Mouse (Mus musculus): Measurements from ENCODE around the gene March9.

DNA sequence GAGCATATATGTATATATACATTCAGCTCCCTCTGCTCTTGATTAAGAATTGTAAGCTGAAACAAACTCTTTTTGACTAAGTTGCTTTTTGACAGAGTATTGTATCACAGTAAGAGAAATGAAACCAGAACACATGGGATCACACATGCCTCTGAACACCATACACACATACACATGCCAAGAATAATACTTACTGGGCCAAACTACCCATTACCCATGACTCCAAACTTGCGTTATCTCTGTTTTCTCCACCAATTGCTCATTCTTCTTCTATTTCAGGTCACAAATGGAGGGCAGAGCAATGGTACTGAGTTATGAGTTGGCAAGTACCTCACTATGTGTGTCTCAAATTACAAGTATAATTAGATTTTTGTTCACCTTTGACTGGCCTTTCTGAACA is 14.0 kb upstream of the March9 start:
- TF ChIP-seq CTCF (conservative IDR thresholded peaks at IDR 0.05; ENCODE audit: low read length) (no peak), NANOG (IDR thresholded peaks at IDR 0.05; ENCODE audit: borderline replicate concordance, low read length) (no peak), POU5F1 (IDR thresholded peaks at IDR 0.05; ENCODE audit: borderline replicate concordance, low read length) (no peak)

Measured in E14TG2a.4 (cell line).